Mouse (Mus musculus): ENCODE measurements around the gene Spag7.

The Spag7 gene

DNA sequence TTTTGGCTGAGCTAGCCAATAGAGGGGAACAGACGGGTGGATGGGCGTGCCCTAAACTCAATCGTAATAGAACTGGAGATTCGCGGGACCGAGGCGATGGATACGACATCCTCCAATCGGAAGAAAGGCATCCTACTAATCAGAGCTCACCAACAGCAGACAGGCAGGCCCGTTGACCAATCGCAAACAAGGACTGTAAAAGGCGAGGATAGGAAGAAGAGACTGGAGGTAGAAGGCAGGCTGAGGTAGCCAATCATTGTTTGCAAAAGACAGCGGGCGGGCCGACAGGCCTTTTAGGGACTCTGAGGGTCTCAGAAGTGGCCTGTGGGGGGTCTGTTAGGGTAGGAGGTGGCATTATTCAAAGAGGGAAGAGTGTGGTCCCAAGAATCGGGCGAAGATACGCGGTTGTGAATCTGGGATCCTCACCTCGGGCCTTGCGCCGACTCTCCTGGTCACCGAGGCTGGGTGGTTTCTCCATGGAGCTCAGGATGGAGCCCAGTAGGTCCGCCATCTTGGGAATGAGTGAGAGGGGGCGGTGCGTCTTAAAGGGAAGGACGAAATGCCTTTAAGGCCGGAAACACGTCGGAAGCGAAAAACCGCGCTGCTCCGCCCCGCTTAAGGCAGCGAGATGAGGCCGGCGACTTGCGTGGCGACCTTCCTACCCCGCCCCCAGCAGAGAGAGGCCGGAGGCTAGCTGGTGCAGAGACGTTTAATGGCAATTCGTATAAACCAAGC, at the start of gene Spag7:
Gene Spag7 (minus strand): TSS at position 646 of the 735 bp plus-strand sequence.
- DNase-seq (ENCODE audit: low spot score in 2 of 2) = peak; percentile 92

DNA sequence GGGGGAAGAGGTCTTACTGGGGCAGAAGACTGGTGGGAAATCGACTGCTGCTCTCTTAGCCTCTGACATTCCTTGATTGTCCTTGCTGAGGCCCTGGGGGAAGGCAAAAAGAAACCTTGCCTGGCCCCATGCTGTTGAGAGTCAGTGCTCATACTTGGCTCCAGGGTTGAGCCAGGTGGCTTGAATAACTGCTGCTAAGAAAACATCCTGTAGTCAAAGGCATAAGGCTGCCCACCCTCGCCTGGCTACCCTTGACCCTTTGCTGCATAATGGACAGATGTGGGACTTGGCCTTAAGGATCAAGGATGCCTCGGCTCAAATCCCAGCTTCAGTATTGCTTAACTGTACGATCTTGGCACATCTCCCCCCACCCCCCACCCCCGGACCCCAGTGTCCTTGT, 49.3 kb upstream of the Spag7 start:
- no peak for DNase-seq (ENCODE audit: low spot score in 2 of 2)

DNA sequence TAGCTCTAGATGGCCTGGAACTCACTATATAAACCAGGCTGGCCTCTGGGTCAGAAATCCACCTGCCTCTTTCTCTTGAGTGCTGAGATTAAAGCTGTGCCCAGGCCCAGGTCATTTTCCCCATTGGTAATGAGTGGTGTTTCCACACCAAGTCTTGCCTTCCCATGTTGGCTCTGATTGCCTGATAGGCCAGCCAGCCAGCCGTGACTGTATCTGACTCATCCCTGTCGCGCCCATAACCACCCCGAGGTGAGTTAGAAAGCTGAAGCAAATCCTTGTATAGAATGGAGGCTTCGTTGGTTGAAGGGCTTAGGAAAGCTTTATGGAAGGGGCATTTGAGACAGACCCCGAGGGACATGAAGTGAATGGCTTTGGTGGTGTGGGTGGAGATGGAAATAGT, 46.6 kb upstream of the Spag7 start:
- no peak for DNase-seq (ENCODE audit: low spot score in 2 of 2)

DNA sequence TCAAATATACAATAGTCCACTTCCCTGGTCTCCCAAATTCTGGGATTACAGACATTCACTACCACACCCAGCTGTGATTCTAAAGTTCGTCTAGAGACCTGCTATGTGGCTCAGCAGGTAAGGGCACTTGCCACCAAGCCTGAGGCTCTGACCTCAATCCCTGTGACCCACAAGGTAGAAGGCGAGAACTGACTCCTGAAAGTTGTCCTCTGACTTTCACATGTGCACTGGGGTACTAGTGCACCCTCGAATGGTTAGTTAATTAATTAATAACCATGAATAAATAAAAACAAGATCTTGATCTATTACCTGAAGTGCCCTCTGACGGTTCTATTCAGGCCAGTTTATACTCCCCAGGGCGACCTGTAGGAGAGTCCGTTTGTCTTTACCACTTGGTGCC, 44.0 kb upstream of the Spag7 start:
- DNase-seq (ENCODE audit: low spot score in 2 of 2) = no peak

DNA sequence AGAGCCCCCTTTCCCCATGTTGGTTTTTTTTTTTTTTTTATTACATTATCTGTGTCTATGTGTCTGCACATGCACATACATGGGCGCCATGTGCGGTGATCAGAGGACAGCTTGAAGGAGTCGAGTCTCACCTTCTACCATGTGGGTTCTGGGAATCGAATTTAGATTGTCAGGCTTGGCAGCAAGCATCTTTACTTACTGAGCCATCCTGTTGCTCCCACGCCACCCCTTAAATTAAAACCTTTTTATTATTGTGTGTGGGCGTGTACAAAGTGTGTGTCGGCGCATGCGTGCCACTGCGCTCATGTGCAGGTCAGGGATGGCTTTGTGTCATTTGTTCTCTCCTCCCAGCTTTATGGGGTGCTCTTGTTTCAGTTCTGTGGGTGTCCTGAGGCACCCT, 41.8 kb upstream of the Spag7 start:
- DNase-seq (ENCODE audit: low spot score in 2 of 2) = no peak

DNA sequence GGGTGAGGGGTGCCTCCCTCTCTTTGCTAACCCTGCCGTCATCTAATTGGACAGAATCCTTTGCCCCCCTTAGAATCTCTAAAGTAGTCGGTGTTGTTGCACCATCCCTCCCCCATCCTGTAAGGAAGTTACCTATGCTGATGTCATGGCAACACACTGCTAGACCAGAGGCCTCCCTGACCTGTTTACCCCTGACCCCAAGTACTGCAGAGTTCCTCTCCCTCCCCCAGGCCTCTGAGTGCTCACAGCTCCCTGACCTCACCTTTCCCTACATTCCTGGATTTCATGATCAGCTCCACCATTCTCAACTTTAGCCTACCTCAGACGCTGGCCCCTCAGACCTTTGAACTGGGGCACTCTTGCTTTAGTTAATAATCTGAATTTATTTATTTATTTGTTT, 36.9 kb upstream of the Spag7 start:
- no peak for DNase-seq (ENCODE audit: low spot score in 2 of 2)

DNA sequence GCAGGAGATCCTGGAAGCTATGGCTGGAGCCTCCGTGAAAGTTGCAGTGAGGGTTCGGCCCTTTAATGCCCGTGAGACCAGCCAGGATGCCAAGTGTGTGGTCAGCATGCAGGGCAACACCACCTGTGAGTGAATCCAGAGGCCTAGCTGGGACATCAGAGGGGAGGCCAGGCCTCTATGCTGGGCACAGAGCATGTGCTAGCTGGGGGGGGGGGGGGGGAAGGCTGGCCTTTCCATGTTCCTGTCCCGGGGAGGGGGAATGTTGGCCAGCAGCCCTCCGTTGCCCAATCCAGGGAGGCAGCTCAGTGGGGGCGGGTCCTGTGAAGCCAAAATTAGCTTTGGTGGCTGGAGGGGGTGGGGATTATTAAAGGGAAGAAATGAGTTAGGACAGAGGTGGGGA, 33.6 kb upstream of the Spag7 start:
- DNase-seq (ENCODE audit: low spot score in 2 of 2) = no peak

DNA sequence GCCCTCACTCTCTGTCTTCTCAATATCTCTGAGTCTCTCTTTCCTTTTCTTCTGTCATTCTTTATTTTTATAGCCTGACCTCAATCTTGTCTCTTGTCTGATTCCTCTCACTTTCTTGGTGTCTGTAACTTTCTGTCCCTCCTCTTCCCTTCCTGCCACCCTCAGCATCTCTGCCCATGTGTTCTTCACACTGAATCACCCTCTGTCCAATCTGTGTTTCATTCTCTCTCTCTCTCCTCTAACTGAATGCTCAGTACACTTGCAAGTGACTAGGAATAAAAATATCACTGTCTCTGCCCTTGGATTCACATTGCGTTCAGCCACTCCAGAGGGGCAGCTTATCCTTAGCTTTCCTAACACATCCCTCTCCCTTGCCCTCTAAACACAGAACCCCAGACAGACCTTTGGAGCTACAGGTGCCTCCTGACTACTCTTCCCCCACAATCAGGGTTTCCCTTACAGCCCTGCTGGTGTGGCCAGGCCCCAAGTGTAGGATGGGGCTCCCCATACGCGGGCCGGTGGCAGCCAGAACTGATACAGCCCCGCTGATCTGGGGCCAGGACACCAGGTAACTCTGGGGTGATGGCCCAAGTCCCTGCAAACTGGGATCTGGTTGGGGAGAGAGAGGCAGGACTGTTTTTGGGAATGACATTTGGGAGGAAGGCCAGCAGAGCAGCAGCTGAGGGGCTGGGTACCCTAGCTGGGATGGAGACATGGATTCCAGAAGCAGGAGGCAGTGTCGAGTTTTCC, 32.9 kb upstream of the Spag7 start:
- DNase-seq (ENCODE audit: low spot score in 2 of 2) = no peak

DNA sequence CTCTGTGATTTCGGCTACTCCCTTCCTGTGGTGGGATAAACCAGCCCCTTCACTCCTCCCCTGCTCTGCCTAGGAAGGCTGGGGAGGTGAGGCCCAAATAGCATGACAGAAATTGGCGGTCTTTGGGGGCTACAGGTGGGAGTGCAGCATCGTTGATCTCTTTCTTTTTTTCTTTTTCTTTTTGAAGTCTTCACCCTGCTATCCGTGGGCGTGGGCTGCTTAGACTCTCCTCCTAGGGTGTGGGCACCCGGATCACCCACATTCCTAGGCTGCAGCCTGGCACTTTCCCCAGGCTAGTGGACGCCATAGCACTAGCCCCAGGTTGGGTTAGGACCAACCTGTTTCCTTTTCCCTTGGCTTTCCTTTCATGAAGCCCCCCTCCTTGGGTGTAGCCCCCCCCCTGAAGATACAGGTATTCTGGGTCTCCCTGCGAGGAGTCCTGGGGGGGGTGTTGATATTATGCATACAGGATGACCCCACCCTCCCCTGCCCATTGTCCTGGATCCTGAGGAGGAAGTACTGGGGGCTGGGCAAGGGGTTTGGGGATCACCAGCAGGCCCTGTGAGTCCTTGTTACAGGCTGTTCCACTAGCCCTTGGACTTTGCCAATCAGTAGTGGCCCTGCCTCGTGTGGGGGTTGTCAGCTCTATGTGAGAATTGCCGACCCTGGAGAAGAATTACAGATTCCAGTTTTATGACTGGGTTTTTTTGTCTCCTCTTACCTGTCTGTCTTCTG, 32.2 kb upstream of the Spag7 start:
- DNase-seq (ENCODE audit: low spot score in 2 of 2) = no peak

DNA sequence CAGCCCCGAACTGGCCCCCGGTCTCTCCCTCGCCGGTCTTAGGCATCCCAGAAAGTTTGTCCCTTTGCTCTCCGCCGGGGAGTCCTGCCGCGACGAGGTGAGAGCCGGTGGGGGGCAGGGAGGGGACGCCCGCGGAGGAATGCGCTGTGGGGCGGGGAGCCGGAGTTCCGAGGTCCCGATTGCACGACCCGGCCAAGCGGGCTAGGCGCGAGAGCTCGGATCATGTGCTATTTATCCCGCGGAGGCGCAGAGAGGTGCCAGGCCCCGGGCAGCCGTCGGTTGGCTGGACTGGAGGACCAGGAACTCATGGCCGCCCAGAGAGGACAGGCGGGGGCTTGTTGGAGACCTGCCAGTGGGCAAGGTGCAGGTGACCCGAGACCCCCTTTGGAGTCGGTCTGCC, 31.4 kb upstream of the Spag7 start:
- peak; percentile 47 to 84 for DNase-seq (ENCODE audit: low spot score in 2 of 2)

DNA sequence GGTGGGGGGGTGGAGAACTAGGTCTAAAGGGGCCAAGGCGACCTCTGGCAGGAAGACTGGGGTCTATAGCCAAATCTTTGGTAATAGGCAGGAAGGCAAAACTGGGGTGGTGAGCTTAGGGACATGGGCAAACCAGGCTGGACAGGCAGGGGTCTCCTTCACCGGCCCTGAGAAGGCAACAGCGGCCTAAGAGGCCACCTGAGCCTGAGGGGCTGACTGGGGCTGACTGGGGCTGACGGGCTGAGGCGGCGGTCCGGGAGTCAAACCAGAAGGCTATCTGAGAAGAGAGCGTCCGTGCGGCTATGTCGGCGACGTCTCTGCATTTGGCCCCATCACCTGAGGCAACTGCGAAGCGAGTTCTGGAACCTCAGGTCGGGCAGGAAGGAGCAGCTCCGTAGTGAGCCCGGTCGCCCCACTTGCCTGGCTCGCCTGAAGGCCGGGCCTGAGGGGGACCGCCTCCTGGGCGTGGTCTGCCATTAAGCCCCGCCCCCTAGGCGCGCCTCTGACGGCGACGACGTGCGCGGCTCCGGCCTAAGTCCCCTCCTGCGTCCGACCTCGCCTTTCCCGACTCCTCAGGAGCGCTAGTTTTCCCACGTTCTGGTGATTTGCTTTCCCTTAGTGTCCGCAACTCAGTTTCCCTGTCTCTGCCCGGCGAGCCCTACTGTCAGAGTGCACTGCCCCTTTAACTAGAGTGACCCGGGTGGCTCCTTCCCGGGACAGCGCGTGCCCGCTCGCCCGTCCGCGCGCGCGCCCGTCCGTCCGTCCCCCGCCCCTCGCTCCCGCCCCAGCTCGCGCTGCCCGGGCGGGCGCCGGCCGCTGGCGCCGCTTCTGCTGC, 30.7 kb upstream of the Spag7 start, which contains the start of the genes Inca1 and Kif1c:
Gene Inca1 (minus strand): TSS at position 434 of the 835 bp plus-strand sequence.
Gene Kif1c (plus strand): TSS at position 827 of the 835 bp plus-strand sequence.
- peak; percentile 97 to 99 for DNase-seq (ENCODE audit: low spot score in 2 of 2)

DNA sequence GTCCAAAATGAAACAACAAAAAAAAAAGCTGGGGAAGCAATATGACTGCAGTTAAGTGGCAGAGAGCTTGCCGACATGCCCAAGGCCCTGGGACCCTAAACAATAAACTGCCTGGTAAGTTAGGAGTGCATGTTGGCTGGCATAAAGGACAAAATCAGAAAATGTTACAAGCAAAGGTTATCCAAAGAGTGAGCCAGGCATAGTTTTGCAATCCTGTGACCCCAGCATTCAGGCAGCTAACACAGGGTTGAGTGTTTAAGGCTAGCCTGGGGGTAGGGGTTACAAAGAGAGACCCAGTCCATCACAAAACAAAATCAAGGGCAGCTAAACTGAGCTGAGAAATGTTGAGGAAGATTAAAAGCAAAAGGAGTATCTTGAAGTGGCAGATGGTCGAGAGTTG, 29.8 kb upstream of the Spag7 start:
- no peak for DNase-seq (ENCODE audit: low spot score in 2 of 2)

DNA sequence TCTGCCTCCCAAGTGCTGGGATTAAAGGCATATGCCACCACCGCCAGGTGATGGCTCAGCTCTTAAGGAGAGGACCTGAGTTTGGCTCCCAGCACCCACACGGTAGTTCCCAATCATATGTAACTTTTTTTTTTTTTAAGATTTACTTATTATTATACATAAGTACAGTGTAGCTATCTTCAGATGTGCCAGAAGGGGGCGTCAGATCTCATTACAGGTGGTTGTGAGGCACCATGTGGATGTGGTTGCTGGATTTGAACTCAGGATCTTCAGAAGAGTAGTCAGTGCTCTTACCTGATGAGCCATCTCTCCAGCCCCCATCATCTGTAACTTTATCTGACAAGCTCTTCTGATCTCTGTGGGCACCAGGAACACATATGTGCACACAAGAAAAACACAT, 28.2 kb upstream of the Spag7 start:
- no peak for DNase-seq (ENCODE audit: low spot score in 2 of 2)

DNA sequence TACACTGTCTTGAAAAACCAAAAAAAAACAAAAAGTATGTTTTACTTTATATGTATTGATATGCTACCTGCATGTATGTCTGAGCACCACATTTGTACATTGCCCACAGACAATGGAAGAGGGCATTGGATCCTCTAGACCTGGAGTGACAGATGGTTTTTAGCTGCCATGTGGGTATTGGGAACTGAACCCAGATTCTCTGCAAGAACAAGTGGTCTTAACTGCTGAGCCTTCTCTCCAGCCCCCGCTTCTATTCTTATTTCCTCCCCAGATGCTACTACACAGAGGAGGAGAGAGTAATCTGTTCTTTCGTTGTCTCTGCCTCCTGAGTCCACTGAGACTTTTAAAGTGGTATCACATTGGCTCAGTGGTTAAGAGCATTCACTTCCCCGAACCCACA, 24.3 kb upstream of the Spag7 start:
- DNase-seq (ENCODE audit: low spot score in 2 of 2) = no peak

DNA sequence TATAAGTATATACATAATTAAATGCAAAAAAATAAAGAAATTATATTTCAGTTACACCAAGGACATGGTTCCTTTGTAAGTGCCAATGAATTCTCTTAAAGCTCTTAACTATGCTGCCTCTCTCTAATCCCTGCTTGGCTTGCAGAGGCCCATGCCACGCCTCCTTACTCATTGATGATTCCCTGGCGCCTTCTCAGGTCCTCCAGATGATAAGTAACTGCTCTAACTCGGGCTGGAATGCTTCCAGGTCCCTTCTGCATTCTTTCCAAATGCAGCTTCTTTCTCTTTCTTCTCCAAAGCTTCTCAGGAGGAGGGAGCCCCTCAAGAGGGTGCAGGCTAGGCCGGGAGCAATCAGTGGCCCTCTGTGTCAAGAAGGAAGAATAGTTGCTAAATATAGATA, 20.4 kb upstream of the Spag7 start:
- no peak for DNase-seq (ENCODE audit: low spot score in 2 of 2)

DNA sequence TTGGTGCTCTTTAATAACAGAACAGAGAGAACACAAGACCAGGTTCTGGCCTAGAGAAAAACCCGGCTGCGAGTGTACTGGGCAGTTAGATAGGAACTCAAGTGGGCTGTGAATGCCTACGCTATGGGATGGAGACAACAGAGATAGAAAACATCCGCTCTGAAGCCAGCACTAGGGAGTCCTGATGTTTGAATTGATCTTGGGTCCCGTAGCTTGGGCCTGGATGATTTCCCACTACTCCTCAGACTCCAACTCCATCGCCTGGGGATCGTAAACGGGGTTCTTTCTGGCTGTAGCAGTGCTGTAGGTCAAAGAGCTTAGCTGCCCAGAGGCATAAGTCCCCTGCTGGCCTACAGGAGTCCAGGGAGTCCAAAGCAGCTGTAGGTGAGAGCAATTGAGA, 19.2 kb upstream of the Spag7 start:
- no peak for DNase-seq (ENCODE audit: low spot score in 2 of 2)

DNA sequence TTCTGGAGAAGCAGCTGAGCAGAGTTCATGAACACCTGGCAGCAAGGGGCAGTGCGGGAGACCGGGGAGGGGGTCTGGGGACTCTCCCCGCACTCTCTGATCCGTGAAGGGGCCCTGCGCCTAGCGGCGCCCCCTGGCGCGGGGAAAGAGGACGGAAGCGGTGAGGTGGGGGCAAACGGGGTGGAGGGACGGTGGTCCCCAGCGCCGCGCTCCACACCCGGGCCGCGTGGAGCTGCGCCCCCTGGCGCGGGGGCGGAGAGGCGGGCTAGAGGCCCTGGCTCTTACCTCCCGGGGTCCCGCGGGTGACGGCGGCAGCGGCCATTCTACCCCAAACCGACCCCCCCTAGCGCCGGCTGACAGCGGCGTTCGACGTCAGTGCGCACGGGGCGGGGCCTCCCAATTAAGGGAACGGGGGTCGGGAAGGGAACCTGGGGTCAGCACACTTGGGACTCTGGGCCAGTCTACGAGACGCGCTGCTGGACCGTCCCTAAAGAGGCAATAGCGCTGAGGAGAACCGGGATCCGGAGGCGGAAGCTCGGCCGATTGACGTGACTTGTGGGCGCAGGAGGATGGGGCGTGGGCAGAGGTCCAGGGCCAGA, 18.5 kb upstream of the Spag7 start, which contains the start of gene Camta2:
Gene Camta2 (minus strand): TSS at position 505 of the 599 bp plus-strand sequence.
- DNase-seq (ENCODE audit: low spot score in 2 of 2) = peak; percentile 78 to 89

DNA sequence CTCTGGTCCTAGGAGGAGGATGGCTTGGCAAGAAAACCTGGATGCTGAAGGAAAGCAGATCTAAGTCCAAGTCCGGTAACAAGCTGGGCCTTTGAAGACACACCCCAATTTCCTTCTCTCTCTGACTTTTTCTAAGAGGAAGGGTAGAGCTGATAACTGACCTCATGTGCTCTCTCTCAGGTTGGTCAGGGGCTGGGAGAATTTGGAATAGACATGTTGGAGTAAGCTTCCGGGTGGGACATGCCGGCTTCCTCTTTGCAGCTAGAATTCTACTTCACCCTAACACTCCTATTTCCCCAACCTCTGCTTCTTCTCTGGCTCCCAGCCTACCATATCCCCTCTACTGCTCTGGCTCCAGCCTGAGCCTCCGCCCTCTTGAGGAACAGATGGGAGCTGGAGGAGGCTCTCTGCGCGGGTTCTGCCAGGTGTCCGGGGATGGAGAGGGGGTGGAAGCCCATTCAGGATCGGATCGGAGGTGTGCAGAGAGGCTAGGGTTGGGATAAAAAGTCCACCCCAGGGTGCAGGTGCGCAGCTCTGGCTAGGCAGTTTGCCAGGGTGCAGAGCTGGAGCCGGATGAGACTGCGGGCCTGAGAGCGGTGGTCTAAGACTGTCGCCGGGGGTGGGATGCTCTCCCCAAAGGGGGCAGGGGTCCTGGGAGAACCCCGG, 17.8 kb upstream of the Spag7 start:
- no peak for DNase-seq (ENCODE audit: low spot score in 2 of 2)

DNA sequence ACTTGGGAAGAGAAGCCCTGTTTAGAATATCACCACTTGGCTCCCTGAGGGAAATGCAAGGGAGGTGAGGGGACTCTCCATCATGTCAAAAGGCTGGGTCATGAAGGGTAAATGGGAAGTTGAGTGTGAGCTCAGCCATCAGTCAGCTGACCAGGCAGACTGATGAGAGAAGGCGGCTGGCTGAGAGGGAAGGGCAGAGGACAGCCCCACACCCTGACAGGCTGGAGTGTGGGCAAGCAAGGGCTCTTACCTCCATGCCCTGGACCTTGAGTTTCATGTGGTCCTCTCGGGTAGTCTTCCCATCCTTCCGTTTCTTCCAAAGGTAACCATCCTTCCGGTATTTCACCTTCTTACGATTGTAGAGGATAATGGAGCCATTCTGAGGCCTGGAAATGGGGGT, 14.4 kb upstream of the Spag7 start:
- DNase-seq (ENCODE audit: low spot score in 2 of 2) = no peak

DNA sequence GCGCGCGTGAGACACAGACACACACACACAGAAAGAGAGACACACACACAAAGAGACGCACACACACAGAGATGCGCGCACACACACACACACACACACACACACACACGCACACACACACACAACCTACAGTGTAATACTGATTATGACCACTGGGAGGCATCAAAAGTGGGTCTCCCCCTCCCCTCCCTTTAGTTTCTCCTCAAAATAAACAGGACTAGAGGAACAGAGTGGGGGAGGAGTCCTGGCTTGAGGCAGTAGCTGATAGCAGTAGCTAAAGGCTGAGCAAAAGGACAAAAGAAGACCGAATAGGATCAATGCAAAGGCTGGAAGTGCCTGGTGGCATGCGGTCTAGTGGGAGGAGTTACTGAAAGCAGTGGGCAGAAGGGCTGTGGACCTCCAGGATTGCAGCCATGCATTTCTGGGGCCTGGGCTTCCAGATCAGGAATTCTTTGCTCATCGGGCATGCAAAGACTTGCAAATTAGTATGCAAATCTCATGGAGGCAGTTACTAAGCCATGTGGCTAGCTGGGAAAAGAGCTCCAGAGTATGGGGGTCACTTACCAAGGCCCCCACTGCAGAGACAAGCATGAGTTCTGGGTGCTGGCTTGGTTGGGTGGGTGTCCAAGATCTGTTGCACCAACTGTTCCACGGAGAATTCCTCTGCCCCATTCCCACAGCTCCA, 12.8 kb upstream of the Spag7 start:
- no peak for DNase-seq (ENCODE audit: low spot score in 2 of 2)

All from spleen, postnatal 4 days (tissue).